Mouse (Mus musculus): ENCODE measurements around the gene Muc20. TPM values are rescaled to one million over a fixed set of nuclear protein-coding genes. Genes with fewer than 3 reads are reported as not detected.

Muc20 gene
- total and polyA plus RNA-seq, 2 experiments from 2014 or later = 0.22 TPM; not detected in 1

- Histone ChIP-seq H3K9ac (replicated peaks; ENCODE audit: low read length, poor library complexity, severe bottlenecking) (no peak overlapping the region), H3K27ac (ENCODE audit: low read depth, low read length) (no peak overlapping the region), H3K27me3 (ENCODE audit: insufficient read depth, low read length) (no peaks in the 10 kb centered on the region), H3K4me3 (ENCODE audit: low read depth, low read length) (no peak overlapping the region), H3K4me1 (ENCODE audit: insufficient read depth, low read length) (no peaks in the 10 kb centered on the region), H3K4me2 (ENCODE audit: low read depth, low read length, poor library complexity, severe bottlenecking) (no peak overlapping the region), H3K9me3 (ENCODE audit: low read length) (no peaks in the 10 kb centered on the region), H3K36me3 (ENCODE audit: insufficient read depth, low read length) (peaks cover 65% of the 10 kb centered on the region)
- WGBS = 91% methylated on average over 8 of the region's 8 CpGs
- no peak for TF ChIP-seq CTCF (IDR thresholded peaks at IDR 0.05)
- ATAC-seq (ENCODE audit: low FRiP score) (no peak), DNase-seq (ENCODE audit: low spot score) (no peak)
Measured at GRCm38 (mm10) chr16:32823487-32823886, 26.3 kb upstream of the Muc20 start.

- ATAC-seq (ENCODE audit: low FRiP score) = no peak
- Histone ChIP-seq H3K9ac (replicated peaks; ENCODE audit: low read length, poor library complexity, severe bottlenecking) (no peak overlapping the region), H3K4me3 (ENCODE audit: low read depth, low read length) (no peak overlapping the region), H3K27me3 (ENCODE audit: insufficient read depth, low read length) (no peaks in the 10 kb centered on the region), H3K36me3 (ENCODE audit: insufficient read depth, low read length) (peaks cover 59% of the 10 kb centered on the region), H3K9me3 (ENCODE audit: low read length) (no peaks in the 10 kb centered on the region), H3K27ac (ENCODE audit: low read depth, low read length) (no peak overlapping the region), H3K4me2 (ENCODE audit: low read depth, low read length, poor library complexity, severe bottlenecking) (no peak overlapping the region), H3K4me1 (ENCODE audit: insufficient read depth, low read length) (no peaks in the 10 kb centered on the region)
- WGBS = 81% methylated on average over 5 of the region's 5 CpGs
- no peak for DNase-seq (ENCODE audit: low spot score)
- no peak for TF ChIP-seq CTCF (IDR thresholded peaks at IDR 0.05)
Measured at GRCm38 (mm10) chr16:32822881-32823280, 25.6 kb upstream of the Muc20 start.

- H3K27ac ChIP-seq (ENCODE audit: low read depth, low read length) = no peak overlapping the region
- 88% methylated on average over 6 of the region's 6 CpGs for WGBS
- no peaks in the 10 kb centered on the region for H3K27me3 ChIP-seq (ENCODE audit: insufficient read depth, low read length)
- no peaks in the 10 kb centered on the region for H3K9me3 ChIP-seq (ENCODE audit: low read length)
- TF ChIP-seq CTCF (IDR thresholded peaks at IDR 0.05) = no peak
- H3K9ac ChIP-seq (replicated peaks; ENCODE audit: low read length, poor library complexity, severe bottlenecking) = no peak overlapping the region
- ATAC-seq (ENCODE audit: low FRiP score) (no peak), DNase-seq (ENCODE audit: low spot score) (no peak)
- no peak overlapping the region for H3K4me2 ChIP-seq (ENCODE audit: low read depth, low read length, poor library complexity, severe bottlenecking)
- no peaks in the 10 kb centered on the region for H3K4me1 ChIP-seq (ENCODE audit: insufficient read depth, low read length)
- H3K36me3 ChIP-seq (ENCODE audit: insufficient read depth, low read length) = peaks cover 55% of the 10 kb centered on the region
- no peak overlapping the region for H3K4me3 ChIP-seq (ENCODE audit: low read depth, low read length)
Measured at GRCm38 (mm10) chr16:32822450-32822827, 25.2 kb upstream of the Muc20 start.

GRCm38 (mm10) chr16:32821772-32822449 is 24.7 kb upstream of the Muc20 start:
- 84% methylated on average over 10 of the region's 10 CpGs for WGBS
- H3K4me3 ChIP-seq (ENCODE audit: low read depth, low read length) = no peak overlapping the region
- no peak for TF ChIP-seq CTCF (IDR thresholded peaks at IDR 0.05)
- no peaks in the 10 kb centered on the region for H3K4me1 ChIP-seq (ENCODE audit: insufficient read depth, low read length)
- H3K27me3 ChIP-seq (ENCODE audit: insufficient read depth, low read length) = no peaks in the 10 kb centered on the region
- H3K36me3 ChIP-seq (ENCODE audit: insufficient read depth, low read length) = peaks cover 51% of the 10 kb centered on the region
- no peaks in the 10 kb centered on the region for H3K9me3 ChIP-seq (ENCODE audit: low read length)
- no peak overlapping the region for H3K9ac ChIP-seq (replicated peaks; ENCODE audit: low read length, poor library complexity, severe bottlenecking)
- no peak overlapping the region for H3K4me2 ChIP-seq (ENCODE audit: low read depth, low read length, poor library complexity, severe bottlenecking)
- ATAC-seq (ENCODE audit: low FRiP score) (no peak), DNase-seq (ENCODE audit: low spot score) (no peak)
- no peak overlapping the region for H3K27ac ChIP-seq (ENCODE audit: low read depth, low read length)

- no peak overlapping the region for H3K27ac ChIP-seq (ENCODE audit: low read depth, low read length)
- H3K9ac ChIP-seq (replicated peaks; ENCODE audit: low read length, poor library complexity, severe bottlenecking) = no peak overlapping the region
- WGBS = 90% methylated on average over 5 of the region's 5 CpGs
- H3K27me3 ChIP-seq (ENCODE audit: insufficient read depth, low read length) = no peaks in the 10 kb centered on the region
- H3K9me3 ChIP-seq (ENCODE audit: low read length) = no peaks in the 10 kb centered on the region
- no peak overlapping the region for H3K4me3 ChIP-seq (ENCODE audit: low read depth, low read length)
- no peaks in the 10 kb centered on the region; the same call in 1 of the 2 replicates for H3K4me1 ChIP-seq (ENCODE audit: insufficient read depth, low read length)
- TF ChIP-seq CTCF (IDR thresholded peaks at IDR 0.05) = no peak
- peaks cover 17% of the 10 kb centered on the region for H3K36me3 ChIP-seq (ENCODE audit: insufficient read depth, low read length)
- ATAC-seq (ENCODE audit: low FRiP score) = no peak
- no peak overlapping the region for H3K4me2 ChIP-seq (ENCODE audit: low read depth, low read length, poor library complexity, severe bottlenecking)
- DNase-seq (ENCODE audit: low spot score) = no peak
Measured at GRCm38 (mm10) chr16:32818441-32818840, 21.2 kb upstream of the Muc20 start.

GRCm38 (mm10) chr16:32818036-32818435 is 20.8 kb upstream of the Muc20 start:
- no peaks in the 10 kb centered on the region; the same call in 1 of the 2 replicates for H3K4me1 ChIP-seq (ENCODE audit: insufficient read depth, low read length)
- no peaks in the 10 kb centered on the region for H3K9me3 ChIP-seq (ENCODE audit: low read length)
- ATAC-seq (ENCODE audit: low FRiP score) (no peak), DNase-seq (ENCODE audit: low spot score) (no peak)
- no peak overlapping the region for H3K9ac ChIP-seq (replicated peaks; ENCODE audit: low read length, poor library complexity, severe bottlenecking)
- no peak overlapping the region for H3K4me2 ChIP-seq (ENCODE audit: low read depth, low read length, poor library complexity, severe bottlenecking)
- WGBS = 87% methylated on average over 4 of the region's 4 CpGs
- H3K27ac ChIP-seq (ENCODE audit: low read depth, low read length) = no peak overlapping the region
- H3K4me3 ChIP-seq (ENCODE audit: low read depth, low read length) = no peak overlapping the region
- no peaks in the 10 kb centered on the region for H3K27me3 ChIP-seq (ENCODE audit: insufficient read depth, low read length)
- H3K36me3 ChIP-seq (ENCODE audit: insufficient read depth, low read length) = peaks cover 15% of the 10 kb centered on the region
- no peak for TF ChIP-seq CTCF (IDR thresholded peaks at IDR 0.05)

Data from midbrain, postnatal 0 days (tissue).